Mouse (Mus musculus) CD4-positive helper T cell, adult 2 months (primary cell): ENCODE results near the gene Kat8.
A peak's percentile ranks its signal among the peaks of the same experiment; 100 is the strongest.

ENCODE experiments used
- DNase-seq: peaks from one replicate; pipeline ENCODE4 v3.0.0-alpha.2; 2012; ENCODE audit warnings: low read depth, missing footprints, low spot score

Kat8 gene

DNA sequence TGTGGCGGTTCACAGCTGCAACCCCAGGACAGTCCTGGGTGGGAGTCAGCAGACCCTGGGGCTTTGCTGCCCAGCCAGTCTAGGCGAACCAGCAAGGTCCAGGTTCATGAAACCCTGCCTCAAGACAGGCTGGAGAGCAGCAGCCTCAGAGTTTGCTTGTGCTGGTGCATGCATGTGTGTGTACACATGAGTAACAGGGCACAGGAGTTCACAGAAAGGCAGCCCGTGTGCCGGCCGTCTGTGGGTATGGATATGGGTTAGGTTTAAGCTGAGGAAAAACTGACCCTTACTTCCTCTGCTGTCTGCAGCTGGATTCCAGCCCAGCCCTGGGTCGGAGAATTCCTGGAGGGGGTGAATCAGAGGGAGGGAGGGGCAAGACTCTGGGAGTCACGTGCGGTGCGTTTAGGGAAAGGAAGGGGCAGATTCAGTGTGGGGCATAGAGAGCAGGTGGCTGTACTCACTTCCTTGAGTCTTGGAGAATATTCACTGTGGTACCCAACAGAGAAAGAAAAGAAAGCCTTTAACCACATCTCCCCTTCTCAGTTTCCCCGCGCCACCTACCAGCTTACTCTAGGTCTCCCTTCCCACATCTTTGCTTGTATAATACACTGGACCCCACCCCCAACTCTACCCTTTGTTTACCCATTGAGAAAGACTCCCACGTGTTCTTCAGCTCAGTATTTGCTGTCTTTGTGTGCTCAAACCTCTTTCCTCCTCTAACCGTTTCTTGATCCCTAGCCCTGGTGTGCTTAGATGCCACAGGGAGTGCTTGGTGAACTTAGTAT, 19.2 kb downstream of the Kat8 start:
- DNase-seq = no peak

DNA sequence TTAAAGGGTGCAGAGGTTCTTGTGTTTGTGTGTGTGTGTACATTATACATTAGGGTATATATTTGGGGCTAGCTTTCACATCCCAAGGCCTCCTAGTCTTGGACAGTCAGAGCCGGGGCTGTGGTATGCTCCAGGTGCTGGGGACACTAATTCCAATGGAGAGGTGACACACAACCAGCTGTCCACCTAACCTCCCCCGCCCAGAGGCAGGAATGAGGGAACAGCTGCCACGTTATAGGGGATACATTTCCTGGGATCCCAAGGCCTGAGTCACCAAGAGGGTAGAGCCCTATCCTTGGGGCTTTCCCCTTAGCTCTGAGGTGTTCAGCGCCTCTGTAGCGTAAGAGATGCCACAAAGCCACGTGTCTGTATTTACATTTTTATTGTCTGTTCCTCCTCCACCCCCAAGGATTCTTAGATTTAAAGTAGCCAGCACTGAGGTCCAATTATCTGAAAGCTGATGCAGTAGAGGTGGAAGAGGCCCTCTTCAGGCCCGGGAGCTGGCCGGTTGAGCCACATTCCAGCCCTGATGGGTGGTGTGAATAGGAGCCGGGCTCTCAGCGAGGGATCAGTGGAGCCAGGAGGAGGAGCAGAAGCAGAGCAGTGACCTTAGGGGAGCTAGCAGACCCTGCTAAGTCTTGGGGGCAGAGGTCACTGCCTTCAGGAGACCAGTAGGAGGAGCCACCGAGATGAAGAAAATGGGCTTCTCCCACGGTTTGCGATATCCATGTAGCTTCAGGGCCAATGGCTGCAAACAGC, 20.1 kb downstream of the Kat8 start:
- DNase-seq = no peak

DNA sequence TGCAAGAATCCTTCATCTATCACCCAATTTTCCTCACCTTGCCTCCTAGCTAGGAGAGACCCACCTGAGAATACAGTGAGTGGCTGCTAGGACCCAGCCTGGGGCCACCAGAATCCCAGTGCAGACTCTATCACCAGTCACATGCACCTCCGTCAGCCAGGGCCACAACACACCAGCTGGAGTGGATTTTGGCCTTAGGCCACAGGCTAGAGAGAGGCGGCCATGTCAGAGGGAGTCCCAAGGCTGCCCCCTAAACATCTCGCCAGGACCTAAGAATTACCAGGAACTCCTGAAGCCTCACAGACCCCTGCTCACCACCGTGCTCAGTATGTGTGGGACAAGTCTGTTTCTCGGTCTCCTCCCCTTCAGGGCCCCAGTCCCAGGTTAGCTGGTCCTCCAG, 21.8 kb downstream of the Kat8 start:
- no peak for DNase-seq

DNA sequence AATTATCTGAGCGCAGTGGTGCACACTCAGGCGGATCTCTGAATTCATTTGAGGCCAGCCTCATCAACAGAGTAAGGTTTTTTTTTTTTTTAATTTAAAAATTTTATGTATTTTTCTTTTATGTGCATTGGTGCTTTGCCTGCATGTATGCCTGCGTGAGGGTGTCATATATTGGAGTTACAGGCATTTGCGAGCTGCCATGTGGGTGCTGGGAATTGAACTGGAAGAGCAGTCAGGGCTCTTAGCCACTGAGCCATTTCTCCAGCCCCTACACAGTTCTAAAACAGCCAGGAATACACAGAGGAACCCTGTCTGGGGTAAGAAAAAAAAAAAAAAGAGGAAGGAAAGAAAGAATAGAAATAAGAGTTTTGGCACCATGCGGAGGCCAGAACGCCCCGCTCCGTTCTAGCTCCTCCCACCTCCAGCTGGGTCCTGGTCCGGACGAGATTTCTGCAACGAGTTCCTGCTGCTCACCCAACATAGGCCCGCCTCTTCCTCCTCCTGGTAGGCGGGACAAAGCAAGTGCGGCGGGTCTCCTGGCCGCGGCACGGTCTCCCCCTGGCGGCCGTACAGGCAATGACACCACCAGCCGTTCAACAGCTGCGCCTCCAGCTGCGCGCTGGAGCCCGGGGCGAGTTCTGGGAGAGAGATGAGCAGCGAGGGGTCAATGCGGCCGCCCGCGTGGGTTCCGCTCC, 22.9 kb downstream of the Kat8 start:
- peak; percentile 95 for DNase-seq

DNA sequence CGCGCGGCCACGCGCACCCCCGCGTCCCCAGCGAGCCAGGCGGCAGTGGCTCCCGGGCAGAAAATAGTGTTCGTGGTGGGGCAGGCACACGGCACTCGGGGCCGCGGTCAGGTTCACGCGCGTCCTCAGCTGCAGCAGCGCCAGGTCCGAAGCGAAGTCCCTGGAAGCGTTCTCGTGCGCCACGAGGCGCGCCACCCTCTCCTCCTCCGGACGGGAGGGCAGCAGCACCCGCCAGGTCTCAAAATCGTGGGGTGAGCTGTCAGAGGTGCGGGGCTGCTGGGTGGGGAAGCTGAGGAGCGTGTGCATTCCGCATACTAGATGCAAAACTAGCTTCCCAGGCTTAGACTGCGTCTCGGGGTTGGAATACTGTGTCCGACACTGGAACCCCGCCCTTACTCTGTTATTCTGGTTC, 23.4 kb downstream of the Kat8 start:
- DNase-seq = no peak

DNA sequence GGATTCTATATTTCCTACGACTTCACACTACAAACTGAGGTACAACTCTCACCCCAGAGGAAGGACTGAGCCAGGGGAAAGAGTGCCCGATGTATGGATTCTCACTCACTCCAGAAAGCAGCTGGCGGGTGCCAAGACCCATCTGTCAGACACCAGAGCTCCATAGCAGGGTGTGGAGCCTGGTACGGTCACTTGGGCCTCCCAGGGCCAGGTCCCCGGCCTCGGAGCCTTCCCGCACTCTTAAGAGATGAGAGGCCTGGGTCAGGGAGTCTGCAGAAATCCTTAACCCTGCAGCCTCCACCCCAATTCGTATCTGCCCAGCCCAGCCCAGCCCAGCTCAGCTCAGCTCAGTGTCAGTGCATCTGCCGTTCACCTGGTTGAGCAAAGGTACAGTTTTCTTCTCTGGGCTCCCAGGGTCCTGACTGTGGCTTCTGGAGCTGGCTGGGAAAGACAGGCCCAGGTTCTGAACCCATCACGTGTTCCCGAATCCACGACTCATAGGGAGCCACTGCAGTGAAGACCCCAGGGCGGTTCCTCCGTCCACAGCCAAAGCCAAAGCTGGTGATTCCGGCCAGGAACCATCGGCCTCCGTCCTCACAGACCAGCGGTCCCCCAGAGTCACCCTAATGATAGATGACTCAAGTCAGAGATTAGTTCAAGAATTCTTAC, 24.0 kb downstream of the Kat8 start:
- no peak for DNase-seq

DNA sequence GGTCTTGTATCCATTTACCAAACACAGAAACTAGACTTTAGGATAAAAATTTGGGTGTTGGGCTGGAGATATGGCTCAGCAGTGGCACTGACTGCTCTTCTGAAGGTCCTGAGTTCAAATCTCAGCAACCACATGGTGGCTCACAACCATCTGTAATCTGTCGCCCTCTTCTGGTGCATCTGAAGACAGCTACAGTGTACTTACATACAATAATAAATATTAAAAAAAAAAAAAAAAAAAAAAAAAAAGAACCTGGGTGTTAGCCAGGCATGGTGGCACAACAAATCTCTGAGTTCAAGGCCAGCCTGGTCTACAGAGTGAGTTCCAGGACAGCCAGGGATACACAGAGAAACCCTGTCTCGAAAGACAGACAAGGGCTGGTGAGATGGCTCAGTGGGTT, 29.8 kb downstream of the Kat8 start:
- peak; percentile 27 for DNase-seq

DNA sequence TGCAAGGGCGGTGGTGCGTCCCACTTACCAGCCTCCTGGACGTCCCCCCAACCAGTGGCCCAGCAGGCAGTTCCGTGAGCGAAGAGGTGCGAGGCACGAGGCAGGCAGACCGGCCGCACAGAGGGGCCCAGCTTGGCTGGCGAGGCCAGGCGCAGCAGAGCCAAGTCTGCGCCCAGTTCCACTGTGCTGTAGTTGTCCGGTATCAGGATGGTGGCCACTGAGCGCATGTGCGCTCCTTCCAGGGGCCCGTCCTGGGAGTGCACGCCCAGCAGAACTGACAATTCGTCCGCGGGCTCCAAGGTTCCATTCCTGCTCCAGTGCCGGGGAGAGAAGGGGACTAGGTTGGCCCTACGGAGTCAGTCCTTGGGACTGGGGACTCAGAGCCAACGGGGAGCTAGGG, 32.3 kb downstream of the Kat8 start:
- DNase-seq = no peak

DNA sequence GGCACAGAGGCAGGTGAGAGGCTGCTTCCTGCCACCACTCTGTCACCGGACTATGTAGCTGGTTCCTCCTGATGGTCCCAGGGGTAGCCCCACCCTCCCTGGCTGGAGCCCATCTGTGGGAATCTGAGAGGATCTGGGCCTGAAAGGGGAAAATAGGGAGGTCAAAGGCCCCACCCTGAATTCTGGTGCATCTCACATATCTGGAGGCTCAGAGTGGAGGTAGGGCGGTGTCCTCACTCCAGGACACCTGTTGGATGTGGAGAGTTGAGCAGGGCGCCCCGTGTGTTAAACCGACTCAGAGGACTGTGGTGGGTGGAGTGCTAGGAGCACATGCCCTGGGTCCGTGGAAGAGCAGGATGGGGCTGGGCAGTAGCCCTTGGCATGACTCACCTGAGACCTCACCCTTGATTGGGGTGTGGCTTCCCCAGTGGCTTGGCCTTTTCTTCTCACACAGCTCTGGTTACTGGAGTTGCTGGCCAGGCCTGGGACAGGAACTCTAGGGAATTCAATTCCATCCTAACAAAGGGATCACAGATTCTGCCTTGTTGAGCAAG, 34.2 kb downstream of the Kat8 start, which contains the start of gene Prss36:
Prss36 (minus strand) TSS at position 256 of the 554 bp plus-strand sequence.
- DNase-seq = no peak

DNA sequence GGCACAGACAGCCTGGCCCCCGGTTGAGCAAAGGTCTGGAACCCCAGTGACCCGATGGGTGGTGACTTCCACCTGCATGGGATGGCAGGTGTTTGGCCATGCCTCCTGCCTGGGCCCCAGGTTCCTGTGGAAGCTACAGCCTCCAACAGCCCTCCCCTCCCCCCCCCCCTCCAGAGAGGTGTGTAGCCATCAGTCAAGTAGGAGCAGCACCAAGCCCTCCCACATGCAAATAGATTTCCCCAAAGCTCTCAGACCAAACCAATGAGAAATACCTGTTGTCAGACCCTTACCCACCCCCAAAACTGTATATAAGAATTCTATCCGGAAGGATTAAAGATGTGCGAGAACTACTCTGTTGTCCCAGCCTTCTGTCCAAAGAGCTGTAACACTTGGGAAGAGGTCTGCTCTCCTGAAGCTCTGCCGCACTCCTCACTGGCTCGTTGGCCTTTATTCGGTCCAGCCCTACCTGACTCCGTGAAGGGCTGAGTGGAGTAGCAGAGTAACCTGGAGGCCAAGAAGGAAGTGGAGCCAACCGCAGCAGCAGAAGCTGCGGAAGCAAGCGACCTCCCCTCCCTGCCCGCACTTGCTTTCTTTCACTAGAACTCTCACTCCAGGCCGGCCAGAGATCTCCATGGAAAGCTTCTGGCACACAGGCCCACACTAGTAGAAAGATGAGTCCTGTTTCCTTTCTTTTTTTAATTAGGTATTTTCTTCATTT, 40.7 kb downstream of the Kat8 start:
- peak; percentile 45 for DNase-seq

DNA sequence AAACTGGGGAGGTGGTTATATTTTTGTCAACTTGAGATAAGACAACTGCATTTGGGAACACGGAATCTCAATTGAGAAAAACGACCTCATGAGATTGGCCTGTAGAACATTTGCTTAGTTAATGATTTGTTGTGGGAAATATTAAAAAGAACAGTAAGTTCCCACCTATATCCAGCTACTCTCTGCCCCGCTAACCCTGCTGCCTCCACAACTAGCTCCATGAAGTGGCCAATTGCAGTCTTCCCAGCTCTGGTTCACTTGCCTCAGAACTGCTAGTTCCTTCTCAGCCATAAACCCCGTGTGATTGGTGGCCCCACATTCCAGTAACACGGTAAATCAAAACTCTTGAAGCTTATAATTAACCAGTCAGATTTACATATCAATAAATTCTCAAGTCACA, 47.0 kb downstream of the Kat8 start:
- no peak for DNase-seq

DNA sequence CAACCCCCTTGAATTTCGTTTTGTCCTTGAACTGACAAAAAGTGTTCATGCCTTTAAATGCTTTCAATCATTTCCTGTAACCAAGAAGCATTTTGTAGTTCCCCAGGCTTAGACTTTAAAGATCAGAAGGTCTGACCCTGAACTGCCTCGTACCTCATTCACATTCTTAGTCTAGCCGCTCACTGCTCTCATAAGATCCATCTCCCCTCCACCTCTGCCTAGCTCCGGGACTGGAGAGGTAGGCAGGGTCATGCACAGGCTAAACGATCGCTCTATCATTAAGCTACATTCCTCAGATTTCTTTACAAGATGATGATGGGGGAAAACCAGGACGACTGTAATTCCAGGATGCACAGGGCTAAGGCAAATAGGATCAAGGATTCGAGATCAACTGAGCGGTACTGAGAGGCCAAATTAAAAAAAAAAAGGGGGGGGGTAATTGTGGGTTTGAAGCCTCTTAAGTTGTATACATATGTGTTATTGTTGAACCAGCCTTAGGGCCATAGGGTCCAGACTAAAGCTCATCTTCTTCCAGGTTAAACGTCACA, 54.1 kb downstream of the Kat8 start:
- peak; percentile 35 for DNase-seq

DNA sequence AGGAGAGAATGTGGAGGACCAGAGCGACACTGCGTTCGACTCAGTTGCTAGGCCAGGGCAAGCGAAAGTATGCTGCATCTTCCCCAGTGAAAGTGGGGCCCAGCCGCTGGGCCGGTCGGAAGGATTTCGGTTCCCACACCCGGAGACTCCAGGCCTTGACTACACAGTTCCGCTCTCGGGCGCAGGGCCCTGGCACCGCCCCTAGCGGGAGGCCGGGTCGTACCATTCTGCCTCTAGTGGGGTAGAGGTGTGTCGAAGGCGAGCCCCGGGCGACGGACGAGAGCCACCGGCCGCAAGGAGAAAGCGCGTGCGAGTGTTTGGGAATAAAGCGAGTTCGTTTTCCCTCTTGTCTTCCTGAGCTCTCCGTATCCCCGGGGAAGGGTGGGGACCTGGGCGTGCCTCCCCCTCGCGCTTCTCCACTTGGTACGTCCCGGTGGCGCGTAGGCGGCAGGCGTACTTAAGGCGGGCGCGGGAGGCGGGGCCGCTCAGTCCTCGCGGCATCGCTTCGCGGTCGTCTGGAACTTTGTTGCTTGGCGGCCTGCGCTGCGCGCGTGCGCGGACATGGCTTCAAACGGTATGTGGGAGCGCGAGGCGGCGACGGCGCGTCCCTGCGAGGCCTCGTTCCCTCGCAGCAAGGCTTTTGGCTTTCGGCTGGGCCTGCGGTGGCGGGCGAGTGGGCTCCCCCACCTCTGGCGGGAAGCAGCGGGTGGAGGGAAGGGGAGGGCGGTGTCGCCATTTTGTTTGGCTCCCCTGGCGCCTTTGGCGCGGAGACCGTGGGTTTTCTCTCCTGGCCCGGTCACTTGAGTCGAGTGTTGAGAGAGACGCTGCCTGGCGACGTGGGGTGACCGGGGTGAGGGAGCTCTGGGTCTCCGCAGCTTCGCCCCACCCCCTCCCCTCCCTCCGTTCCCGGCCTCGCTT, 54.9 kb downstream of the Kat8 start, which contains the start of gene Fus:
Fus (plus strand) TSS at position 454 of the 918 bp plus-strand sequence.
- DNase-seq = peak; percentile 95

DNA sequence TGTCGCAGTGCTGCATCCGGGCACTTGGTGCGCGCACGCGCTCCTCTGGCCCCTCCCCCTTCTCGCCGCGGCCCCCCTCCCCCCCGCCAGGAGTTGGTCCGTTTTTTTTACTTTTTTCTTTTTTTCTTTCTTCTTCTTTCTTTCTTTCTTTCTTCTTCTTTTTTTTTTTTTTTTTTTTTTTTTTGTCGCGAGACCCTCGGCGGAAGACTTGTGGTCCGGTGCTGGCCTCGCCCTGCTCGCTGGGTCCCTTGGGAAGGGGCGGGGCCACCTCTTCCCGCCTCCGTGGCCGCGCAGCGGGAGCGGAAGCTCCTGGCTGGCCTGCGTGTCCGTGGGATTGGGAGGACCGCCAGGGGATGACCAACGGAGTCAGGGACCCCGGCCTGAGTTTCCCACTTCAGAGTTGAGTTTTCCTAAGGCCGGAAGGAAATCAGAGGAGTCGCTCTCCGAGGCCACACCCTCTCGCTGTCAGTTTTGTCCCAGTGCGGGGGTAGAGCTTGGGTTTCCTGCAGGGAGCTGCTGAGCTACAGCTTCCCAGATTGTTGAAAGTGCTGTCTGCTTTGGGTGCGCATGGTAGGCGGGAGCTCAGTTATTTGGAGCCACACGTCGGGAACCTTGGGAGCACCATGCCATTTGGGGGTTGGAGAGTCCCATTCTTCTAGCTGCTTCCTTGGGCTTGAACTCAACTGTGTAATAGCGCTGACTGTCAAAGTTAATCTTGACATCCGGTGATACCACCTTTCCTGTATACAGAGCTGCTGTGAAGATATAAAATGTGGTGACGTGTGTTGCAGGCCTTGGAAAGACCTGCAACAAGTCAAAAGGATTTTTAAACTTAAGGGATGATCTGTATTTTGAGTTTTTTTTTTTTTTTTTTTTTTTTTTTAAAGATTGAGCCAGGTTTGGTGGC, 55.9 kb downstream of the Kat8 start:
- DNase-seq = peak; percentile 83

DNA sequence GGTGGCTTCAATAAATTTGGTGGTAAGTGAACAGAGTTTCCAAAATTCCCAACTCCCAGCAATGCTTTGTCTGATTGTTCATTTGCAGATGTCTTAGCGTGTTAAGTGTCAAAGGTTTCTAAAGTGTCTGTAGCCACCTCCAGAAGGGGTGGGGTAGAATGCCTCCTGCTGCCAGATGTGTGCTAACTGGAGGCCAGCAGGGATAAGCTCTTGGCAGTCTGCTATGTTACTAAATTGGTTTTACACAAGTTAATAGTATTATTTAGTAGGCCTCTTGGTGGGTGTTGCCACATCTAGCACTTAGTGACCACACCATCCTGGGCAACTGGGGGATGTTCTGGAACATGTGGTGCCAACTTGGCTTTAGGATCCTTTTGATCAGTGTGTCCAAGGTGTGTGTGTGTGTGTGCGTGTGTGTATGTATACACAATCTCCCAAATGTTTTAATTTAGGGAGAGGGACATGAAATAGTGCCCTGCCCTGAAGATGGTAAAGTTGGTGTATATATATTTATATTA, 62.2 kb downstream of the Kat8 start:
- no peak for DNase-seq
